Mouse (Mus musculus): Measurements from ENCODE around the gene P2ry10b.
A peak's percentile ranks its signal among the peaks of the same experiment; 100 is the strongest.

P2ry10b gene

DNA sequence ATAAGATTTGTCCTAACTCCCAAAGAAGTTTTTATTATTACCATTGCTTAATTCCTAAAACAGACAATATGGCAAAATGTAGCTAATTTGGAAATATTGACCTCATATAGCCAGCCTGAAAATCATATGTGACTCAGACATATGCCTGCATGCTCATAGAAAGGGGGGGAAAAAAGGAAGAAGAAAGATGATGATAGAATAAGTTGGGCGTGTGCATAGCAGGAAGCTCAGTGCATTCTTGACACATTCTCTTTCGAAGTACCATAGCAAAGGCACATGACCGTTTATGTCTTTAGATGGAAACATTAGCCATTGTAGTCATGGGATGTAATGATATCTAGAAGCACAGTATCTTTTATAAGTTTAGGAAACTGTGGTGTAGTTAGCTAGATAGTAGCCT lies at the start of gene P2ry10b:
Gene P2ry10b (plus strand): TSS at position 247 of the 400 bp plus-strand sequence.
- DNase-seq (ENCODE audit: low read depth) = peak; percentile 27

DNA sequence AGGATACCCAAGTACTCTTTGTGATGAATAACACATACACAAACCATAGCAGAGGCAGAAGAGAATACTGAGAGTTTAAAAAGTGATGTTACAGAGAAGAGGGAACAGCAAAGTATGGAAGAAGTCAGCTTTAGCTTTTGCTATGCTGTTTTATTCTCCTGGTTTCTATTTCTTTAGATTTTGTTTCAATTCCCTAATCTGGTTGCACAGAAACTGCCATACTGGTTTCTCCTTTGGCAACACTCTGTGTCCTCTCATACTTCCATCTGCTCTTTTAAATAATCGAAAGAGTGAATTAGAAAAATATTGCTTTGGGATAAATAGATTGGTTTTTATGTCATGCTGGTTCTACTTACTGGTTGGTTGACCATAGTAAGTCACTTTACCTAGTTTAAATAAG lies 32.4 kb upstream of the P2ry10b start:
- no peak for DNase-seq (ENCODE audit: low read depth)

DNA sequence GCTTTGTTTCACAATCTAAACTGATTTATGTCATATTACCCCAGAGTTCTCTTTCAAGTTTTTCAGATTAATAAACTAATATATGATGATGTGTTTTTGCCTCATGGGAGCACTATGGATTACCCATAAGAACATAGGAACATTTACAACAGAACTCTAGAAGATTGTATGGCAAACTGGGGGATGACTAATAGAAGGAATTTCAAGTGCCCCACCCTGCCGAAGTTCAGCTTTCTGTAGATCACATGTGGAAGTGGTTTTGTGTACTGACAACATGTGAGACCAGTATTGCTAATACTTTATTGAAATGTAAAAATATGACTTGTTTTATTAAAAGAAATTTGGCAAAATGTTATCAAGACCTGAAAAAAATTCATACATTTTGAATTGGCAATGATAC lies 31.7 kb upstream of the P2ry10b start:
- no peak for DNase-seq (ENCODE audit: low read depth)

DNA sequence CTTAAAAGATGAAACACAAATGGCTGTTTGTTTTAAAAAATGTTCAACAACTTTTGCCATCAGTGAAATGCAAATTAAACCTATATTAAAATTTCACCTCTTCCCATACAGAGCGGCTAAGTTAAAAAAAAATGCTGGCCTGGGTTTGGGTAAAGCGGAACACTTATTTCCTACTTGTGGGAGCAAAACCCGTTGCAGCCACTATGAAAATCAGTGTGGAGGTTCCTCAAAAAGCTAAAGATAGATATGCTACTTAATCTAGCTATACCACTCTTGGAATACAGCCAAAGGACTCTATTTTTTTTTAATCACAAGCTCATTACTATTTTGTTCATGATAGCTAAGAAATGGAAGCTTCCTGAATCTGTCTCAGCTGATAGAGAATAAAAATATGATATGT lies 5.5 kb upstream of the P2ry10b start:
- no peak for DNase-seq (ENCODE audit: low read depth)

DNA sequence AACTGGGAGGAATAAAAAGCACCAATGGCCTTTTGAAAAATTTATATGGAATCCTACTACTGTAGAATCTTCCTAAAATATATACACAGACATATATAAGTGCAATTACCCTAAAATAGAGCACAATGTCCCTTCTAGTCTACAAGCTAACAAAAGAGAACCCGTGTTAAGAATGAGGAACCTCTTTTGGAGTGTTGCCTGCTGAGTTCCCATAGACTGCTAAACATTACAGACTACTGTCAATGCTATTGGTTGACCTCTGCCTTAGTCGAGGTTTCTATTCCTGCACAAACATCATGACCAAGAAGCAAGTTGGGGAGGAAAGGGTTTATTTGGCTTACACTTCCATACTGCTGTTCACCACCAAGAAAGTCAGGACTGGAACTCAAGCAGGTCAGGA lies 4.8 kb upstream of the P2ry10b start:
- DNase-seq (ENCODE audit: low read depth) = no peak

DNA sequence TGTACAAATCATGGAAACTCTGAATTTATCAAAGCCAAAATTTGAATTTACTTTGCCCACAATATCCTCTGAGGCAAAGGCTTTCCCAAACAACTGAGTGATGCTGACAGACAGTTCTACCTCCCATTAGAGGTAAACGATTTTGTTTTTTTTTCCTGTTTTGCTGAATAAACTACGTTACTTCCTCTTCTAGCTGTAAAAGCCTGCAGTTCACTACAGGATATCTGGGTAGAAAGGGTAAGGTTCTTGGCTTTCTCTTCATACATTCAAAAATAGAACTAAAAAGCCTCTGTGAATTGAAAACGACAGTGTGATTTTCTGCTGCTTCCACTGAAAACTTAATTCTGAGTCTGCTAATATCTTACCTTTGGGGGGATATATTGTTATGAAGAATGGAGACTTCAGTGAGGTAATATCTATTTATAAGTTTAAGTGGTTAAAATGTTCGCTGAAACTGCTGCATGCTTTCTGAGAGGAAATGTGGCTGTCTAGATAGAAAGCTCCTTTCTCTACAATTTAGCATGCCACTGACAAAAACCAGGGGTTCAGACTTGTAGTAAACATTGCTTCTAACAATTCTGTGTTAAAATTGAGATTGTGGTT lies 765 bp downstream of the P2ry10b start:
- peak; percentile 61 for DNase-seq (ENCODE audit: low read depth)

DNA sequence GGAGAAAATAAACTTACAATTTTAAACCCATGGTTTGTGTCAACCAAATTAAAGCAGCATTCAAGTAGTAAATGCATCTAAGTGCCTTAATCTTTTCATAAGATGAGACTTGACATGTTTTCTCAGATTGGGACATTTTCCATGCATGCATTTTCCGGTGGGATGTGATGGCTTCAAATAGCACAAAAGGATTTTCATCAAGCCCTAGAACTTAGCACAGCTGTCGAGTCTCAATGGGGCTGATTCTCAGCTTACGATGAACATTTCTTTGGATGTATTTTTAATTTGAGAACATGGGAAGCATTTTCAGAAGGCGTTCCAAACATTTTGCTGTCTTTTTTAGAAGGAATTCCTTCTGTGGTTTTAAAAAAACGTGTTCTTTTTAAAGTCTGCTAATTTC lies 1.3 kb downstream of the P2ry10b start:
- peak; percentile 47 for DNase-seq (ENCODE audit: low read depth)

DNA sequence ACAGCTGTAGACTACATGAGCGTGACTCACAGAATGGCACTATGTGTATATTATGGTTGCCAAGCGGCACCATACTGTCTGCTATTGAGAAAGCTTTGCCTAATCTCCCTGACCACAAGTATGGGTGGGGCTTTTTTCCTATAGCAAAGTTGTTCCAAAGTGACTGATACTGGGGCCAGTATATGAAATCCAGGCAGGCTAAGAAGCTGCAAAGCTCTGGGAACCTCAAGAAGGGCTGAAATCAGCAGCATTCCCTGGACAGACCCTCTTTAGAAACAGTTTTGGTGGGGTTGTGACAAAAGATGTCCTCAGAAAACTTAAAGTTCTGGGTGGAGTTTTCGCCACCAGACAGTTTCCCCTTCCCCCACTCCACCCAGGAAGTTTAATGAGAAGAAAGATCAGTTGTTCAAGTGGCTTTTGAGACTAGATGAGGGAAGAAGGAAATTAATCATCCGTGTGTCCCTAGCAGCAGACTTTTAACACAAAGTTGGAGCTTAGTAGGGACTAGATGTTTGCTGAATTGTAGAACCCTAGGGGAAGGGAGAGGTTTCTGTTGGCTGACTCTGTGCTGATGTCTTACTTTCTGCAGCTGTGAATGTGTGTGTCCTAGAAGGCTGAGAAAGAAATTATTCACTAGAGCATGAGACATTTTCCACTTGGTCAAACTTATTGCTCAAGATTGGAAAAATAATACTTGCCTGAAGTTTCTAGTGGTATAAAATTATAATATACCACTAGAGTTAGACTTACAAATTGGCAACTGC lies 2.2 kb downstream of the P2ry10b start:
- DNase-seq (ENCODE audit: low read depth) = peak; percentile 80

DNA sequence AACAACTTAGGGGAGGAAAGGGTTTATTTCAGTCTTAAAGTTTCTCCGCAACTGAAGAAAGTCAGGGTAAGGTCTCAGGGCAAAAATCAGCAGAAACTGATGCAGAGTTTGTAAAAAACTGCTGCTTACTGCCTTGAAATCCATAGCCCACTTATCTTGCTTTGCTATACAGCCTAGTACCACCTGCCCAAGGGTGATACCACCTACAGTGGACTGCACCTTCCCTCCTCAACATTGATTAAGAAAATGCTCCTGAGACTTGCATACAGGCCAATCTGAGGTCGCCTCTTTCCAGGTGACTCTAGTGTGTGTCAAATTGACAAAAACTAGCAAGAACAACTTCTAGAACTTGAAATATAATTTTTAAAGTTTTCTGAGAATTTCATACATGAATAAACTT lies 7.3 kb downstream of the P2ry10b start:
- DNase-seq (ENCODE audit: low read depth) = no peak

DNA sequence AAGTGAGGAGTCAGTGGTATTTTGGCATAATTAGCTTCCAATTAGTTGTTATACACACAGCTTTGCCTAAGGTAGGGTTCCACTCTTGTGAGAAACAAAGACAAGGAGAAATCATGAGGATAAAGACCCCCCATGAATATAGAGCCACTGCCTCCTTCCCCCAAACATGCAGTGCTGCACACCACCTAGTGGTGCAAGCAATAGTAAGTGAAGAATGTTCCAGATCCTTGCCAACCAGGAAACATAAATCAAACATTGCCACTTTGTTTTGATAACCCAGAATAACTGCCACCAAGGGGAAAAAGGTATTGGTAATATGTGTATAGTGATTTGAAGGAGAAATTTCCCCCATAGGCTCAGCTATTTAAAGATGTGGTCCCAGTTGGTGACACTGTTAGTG lies 11.8 kb downstream of the P2ry10b start:
- DNase-seq (ENCODE audit: low read depth) = peak; percentile 30

DNA sequence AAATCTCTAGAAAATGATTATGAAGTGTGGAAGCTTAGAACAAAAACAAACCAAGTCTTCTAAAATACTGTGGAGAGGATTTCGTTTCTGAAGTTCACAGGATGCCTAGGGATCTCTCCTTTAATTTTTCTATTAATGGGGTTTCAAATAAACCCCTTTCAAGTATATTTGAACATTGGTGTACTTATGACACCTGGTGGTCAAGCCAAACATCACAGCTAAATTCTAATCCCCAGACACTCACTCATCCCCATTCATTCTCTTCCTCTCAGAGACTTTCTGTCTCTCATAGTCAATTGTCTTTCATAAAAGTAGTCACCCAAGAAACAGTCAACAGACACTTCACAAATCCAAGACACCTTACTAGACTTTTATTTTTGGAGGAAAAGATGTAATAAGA lies 19.6 kb downstream of the P2ry10b start:
- DNase-seq (ENCODE audit: low read depth) = peak; percentile 66

DNA sequence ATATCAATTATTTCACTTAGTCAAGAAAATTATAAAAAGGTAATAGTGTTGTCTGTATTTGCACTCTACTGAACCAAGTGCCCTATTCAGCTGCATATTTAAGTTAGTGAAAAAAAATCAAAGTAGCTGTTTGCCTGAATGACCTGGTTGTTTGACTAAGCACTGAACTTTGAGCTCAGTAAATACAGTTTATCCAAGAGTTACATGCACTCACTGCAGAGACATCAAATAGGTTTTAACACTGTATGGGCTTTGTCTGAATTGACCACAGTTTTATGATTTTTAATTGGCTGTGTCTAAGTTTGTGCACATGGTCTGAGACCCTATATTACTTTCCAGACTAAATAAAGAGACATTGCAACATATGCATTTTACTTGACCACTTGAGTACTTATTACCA lies 20.4 kb downstream of the P2ry10b start:
- no peak for DNase-seq (ENCODE audit: low read depth)

DNA sequence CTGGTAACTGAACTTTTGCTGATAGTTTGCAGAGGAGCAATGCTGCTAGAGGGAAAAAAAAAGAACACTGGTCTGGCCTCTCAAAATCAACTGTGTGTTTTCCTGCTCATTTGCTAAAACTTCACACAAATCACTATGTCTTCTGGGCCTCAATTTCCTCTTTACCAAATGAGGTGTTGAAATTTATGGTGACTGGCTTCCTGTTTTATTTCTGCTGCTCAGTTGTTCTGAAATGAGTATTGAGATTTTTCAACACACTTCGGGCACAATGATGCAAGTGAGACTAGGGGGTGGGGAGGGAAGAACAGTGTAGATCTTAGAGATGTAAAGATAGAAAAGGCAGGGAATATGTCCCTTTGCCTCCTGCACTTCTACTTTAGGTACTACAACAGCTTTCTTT lies 30.0 kb downstream of the P2ry10b start:
- peak; percentile 38 for DNase-seq (ENCODE audit: low read depth)

DNA sequence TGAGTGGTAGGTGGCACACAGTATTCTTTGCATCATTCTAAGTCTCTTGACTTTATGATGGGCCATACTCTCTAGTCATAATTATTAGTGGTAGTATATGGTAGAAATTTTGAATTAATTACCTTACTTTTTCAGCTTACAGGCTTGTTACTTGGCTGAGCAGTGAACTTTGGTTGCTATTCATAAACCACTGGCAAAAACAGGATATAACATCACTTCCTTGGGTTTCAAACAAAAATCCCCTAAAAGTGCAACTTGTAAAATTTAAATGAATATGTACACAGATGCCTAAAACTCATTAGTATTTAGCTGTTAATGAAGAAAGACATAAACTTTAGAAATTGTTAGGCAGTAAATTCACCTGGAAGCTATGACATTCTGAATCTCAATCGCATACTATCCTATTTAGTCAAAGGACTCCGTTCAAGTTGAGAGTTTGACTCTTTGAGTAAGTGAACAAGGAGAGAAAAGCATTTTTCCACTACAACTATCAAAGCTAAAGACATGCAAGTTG lies 68.9 kb downstream of the P2ry10b start:
- DNase-seq (ENCODE audit: low read depth) = peak; percentile 75

All from induced T-regulatory cell, adult 2 months (primary cell).